Mouse (Mus musculus) kidney, adult 2 months (tissue): ENCODE results near the gene Orc4. TPM values are rescaled to one million over a fixed set of nuclear protein-coding genes. Genes with fewer than 3 reads are reported as not detected.

ENCODE experiments used
- polyA plus RNA-seq: library from polyadenylated mRNA; depleted of rRNA; stranded (reverse); fragments of >200 nt; gene quantifications from 2 replicates; pipeline ENCODE4 v1.2.3, GENCODE M21; 2012; rRNA removed

The Orc4 gene
- polyA plus RNA-seq, 1 experiment: 9.4 TPM

Other genes starting within 250 kb of the Orc4 start
- 3.4 and 4.3 TPM in 2 replicates for gene Acvr2a, start 136.2 kb downstream of the Orc4 start, polyA plus RNA-seq
- 8.3 and 8.6 TPM in 2 replicates for gene Mbd5, start 769 bp downstream of the Orc4 start, polyA plus RNA-seq